Mouse (Mus musculus) thymus, adult 2 months (tissue): ENCODE measurements around the gene Napsa.
A peak's percentile ranks its signal among the peaks of the same experiment; 100 is the strongest.

ENCODE experiments used
- CTCF ChIP-seq: fragments of 200-500 bp; IDR thresholded peaks from 2 replicates; pipeline ENCODE4 v1.5.1; 2012; ENCODE audit warnings: mild to moderate bottlenecking, control low read depth, low read length, moderate library complexity, borderline replicate concordance; ENCODE audit not compliant: control insufficient read depth, poor library complexity, insufficient read depth; ENCODE audit errors: extremely low read depth
- POLR2A ChIP-seq: fragments of 200-500 bp; IDR thresholded peaks from 2 replicates; pipeline ENCODE4 v1.6.1; 2012; ENCODE audit warnings: mild to moderate bottlenecking, low read length, control low read depth, moderate library complexity; ENCODE audit not compliant: control insufficient read depth, poor library complexity, insufficient read depth; ENCODE audit errors: extremely low read depth

GRCm38 (mm10) chr7:44553196-44553764, 18.9 kb upstream of the Napsa start:
- TF ChIP-seq POLR2A (0 out of 2 replicates have a peak, but pooled peaks have one; percentile 10), CTCF (no peak)
